Mouse (Mus musculus) forebrain, embryonic 13.5 days (tissue): Measurements from ENCODE around the gene Pip5kl1. TPM values are rescaled to one million over a fixed set of nuclear protein-coding genes. Genes with fewer than 3 reads are reported as not detected.

Experiments used
- ATAC-seq: fragments of 200-750 bp; cut with Nextera tagmentation; 2 replicates; pipeline ENCODE4 v1.8.0; 2017
- H3K27ac ChIP-seq: fragments of 300-500 bp; sonication (generic); 2 replicates; pipeline ENCODE4 v1.5.1; 2015; ENCODE audit warnings: inconsistent platforms, mild to moderate bottlenecking, moderate library complexity
- H3K27me3 ChIP-seq: fragments of 300-500 bp; sonication (generic); 2 replicates; pipeline ENCODE4 v1.6.1; 2015; ENCODE audit warnings: mild to moderate bottlenecking, inconsistent platforms
- H3K36me3 ChIP-seq: fragments of 300-500 bp; sonication (generic); 2 replicates; pipeline ENCODE4 v1.6.1; 2015; ENCODE audit warnings: mild to moderate bottlenecking, inconsistent platforms; ENCODE audit not compliant: poor library complexity, severe bottlenecking
- H3K4me1 ChIP-seq: fragments of 300-500 bp; sonication (generic); 2 replicates; pipeline ENCODE4 v1.6.1; 2015; ENCODE audit warnings: inconsistent platforms
- H3K4me2 ChIP-seq: fragments of 300-500 bp; sonication (generic); 2 replicates; pipeline ENCODE4 v1.6.1; 2015; ENCODE audit warnings: inconsistent platforms, mild to moderate bottlenecking, moderate library complexity
- H3K4me3 ChIP-seq: fragments of 300-500 bp; sonication (generic); 2 replicates; pipeline ENCODE4 v1.5.1; 2015; ENCODE audit warnings: mild to moderate bottlenecking, inconsistent platforms
- H3K9ac ChIP-seq: fragments of 300-500 bp; sonication (generic); 2 replicates; pipeline ENCODE4 v1.6.1; 2015; ENCODE audit warnings: mild to moderate bottlenecking, inconsistent platforms
- H3K9me3 ChIP-seq: fragments of 300-500 bp; sonication (generic); replicated peaks from 2 replicates; pipeline ENCODE4 v1.6.1; 2016; ENCODE audit warnings: inconsistent platforms
- WGBS: fragments of 180-500 bp; shearing (Covaris S2); methylation state at CpG from one replicate; pipeline ENCODE4 v1.1.7; 2015; 5-methylcytosine and 5-hydroxymethylcytosine counted together
- polyA plus RNA-seq: library from polyadenylated mRNA; unstranded; fragments of >200 nt; fragmentation: Nextera tagmentation; extraction: Ambion mirVana; gene quantifications from 2 replicates; pipeline ENCODE4 v1.2.1, GENCODE M21; 2015

Pip5kl1 gene
- polyA plus RNA-seq, 1 experiment from 2014 or later, result 1.7 TPM

DNA sequence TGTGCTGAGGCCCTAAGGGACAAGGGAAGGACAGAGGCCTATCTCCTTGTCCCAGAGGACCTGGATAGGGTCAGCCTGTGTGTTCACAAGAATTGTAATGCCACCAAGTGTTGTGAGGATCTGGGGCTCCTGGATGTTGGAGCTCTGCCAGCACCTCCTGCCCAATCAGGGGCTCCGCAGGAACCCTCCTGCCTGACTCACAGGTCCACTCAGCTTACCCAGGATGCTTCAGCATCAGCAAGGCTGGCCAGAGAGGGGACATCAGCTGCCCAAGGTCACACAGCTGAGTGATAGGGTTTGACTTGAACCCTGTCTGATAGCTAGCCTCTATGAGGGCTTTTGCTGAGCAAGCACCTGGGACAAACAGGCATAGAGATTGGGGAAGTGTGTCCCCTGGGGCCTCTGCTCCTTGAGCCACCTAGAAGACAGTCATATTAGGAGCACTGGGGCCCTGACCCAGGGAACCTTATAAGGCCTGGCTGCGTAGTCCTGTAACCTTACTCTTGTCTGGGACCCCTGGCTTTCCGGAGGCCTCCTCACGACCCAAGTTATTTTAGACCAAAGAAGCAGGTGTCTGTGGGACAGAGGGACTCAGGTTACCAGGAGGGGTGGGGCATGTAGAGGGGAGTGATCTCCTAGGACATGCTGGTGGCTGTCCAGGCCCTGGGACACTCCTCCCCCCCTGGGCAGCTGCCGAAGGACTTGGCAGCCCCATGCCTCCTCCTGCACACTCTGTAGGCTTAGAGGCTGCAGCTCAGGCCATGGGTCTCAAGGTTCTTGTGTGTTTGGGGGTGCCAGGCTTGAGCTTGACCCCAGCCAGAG is 51.5 kb downstream of the Pip5kl1 start:
- 56% methylated on average over 5 of the region's 5 CpGs for WGBS
- Histone ChIP-seq H3K4me1 (peaks cover 54% of the 10 kb centered on the region), H3K27me3 (no peaks in the 10 kb centered on the region), H3K27ac (peak overlapping the region; percentile 83), H3K4me3 (peak overlapping the region; percentile 40), H3K4me2 (peak overlapping the region; percentile 69), H3K36me3 (no peaks in the 10 kb centered on the region), H3K9ac (peak overlapping the region; percentile 69), H3K9me3 (no peaks in the 10 kb centered on the region)
- peak; percentile 13; the same call in 1 of the 2 replicates for ATAC-seq

DNA sequence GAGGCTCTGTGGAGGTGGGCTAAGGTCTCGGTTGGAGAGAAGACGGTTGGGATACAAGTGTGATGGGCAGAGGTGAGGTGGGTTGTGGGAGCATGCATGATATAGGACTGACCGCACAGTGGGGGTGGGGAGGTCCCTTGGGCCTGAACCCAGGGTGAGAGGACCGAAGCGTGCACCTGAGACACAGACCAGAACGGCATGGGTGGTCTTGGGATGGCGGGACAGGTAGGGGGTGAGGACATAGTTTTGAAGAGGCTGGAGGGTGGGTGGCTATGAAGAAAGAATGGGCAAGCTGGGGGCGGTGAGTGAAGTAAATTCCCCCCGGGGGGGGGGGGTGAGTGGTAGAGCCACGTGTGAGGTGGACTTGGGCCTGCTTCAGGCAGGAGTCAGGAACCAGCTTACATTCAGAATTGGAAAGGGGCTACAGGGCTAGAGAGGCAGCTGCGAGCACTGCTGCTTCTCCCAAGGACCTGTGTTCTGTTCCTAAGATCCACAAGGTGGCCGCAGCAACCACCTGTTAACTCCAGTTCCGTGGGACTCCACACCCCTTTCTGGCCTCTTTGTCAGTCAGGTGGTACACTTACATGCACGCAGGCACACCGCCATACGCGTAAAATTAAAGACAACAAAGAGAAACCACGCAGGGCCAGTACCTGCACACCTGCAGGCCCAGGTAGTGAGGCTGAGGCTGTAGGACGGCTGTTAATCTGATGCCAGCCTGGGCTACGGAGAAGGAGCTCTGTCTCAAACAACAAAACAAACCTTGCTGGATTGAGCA is 52.9 kb downstream of the Pip5kl1 start:
- H3K36me3 ChIP-seq, result no peaks in the 10 kb centered on the region
- H3K4me3 ChIP-seq, result no peak overlapping the region
- H3K9ac ChIP-seq, result no peak overlapping the region
- no peak for ATAC-seq
- H3K9me3 ChIP-seq, result no peaks in the 10 kb centered on the region
- no peaks in the 10 kb centered on the region for H3K27me3 ChIP-seq
- H3K27ac ChIP-seq, result no peak overlapping the region
- peaks cover 47% of the 10 kb centered on the region for H3K4me1 ChIP-seq
- 69% methylated on average over 20 of the region's 20 CpGs for WGBS
- no peak overlapping the region for H3K4me2 ChIP-seq

DNA sequence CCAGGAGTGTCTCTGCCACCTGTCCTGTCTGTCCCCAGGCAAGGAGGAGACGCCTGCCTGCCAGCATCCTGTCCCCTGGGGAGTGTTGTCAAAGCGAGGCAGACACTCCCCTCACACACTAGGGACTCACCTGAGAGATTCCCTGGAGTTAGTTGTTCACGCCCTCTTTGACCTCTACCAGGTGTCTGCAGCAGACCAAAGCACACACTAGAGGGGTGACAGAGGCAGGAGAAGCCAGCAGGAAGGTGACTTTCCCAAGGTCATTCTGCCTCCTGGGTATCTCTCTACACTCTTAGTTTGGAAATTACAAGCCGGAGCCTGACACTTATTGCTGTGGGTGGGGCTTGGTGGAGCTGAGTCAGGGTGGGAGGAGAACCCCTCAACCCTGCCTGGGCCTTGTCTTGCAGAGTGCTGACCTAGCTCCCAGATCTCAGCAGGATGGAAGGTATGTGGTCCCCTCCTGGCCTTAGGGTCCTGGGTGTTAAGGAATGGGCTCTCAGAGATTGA is 53.5 kb downstream of the Pip5kl1 start:
- Histone ChIP-seq H3K36me3 (no peaks in the 10 kb centered on the region), H3K27me3 (no peaks in the 10 kb centered on the region), H3K27ac (no peak overlapping the region), H3K4me1 (peaks cover 47% of the 10 kb centered on the region), H3K9ac (no peak overlapping the region), H3K4me2 (no peak overlapping the region), H3K4me3 (no peak overlapping the region), H3K9me3 (no peaks in the 10 kb centered on the region)
- WGBS, result 72% methylated on average over 4 of the region's 4 CpGs
- no peak for ATAC-seq

DNA sequence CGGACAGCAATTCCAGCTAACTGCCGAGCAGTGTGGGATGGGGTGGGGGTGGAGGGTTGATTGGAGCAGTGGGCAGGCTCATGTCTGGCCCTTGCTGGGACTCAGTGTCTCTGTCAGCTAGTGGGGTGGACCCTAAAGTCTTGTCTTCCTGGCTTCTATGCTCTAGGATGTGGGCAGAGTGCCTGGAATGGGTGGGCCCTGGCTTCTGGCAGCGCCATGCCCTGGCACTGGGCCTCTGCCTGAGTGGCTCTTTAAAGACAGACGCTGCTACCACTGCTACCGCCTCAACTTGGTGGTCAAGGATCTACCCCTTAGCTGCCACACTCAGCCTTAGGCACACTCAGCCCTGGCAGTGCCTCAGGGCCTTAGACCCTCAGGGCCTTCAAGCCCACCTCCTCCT is 54.1 kb downstream of the Pip5kl1 start:
- 29% methylated on average over 5 of the region's 5 CpGs for WGBS
- no peak for ATAC-seq
- no peak overlapping the region for H3K4me3 ChIP-seq
- H3K27me3 ChIP-seq, result no peaks in the 10 kb centered on the region
- peaks cover 5% of the 10 kb centered on the region for H3K36me3 ChIP-seq
- H3K9ac ChIP-seq, result 0 out of 2 replicates have a peak overlapping the region, but pooled peaks have one; percentile 45
- peak overlapping the region; percentile 37 for H3K4me2 ChIP-seq
- peaks cover 47% of the 10 kb centered on the region for H3K4me1 ChIP-seq
- peak overlapping the region; percentile 40 for H3K27ac ChIP-seq
- no peaks in the 10 kb centered on the region for H3K9me3 ChIP-seq

DNA sequence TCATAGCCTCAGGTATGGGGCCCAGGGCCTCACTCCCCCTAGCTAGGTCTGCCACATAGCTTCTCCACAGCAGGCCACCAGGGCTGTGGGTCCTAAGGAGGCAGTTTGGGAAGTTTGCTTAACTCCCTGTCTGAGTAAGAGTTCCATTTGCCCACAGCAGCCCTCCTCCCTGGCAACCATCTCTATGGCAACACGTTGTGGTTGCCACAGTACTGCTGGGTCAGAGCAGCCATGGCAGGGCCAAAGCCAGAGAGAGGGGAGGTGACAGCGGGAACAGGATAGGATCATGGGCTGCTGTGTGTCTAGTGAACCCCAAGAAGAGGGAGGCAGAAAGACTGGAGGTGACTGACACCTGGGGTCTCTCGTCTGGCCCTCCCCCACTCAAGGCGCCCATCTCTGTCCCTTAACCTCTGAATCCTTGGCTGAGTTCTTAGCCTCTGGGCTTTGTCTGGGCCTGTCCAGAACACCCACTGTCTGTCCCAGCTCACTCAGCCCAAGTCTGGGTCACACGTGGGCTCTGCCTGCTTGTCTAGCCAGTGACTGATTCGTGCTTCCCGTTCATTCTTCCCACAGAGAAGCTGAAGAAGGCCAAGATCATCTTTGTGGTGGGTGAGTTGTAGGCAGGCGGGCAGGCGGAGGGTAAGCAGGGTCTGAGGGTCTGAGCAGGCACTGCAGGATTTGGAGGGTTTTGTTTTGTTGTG is 54.8 kb downstream of the Pip5kl1 start:
- WGBS, result 27% methylated on average over 9 of the region's 9 CpGs
- H3K9me3 ChIP-seq, result no peaks in the 10 kb centered on the region
- peak overlapping the region; percentile 4; the same call in 1 of the 2 replicates for H3K4me3 ChIP-seq
- peaks cover 7% of the 10 kb centered on the region for H3K36me3 ChIP-seq
- H3K4me1 ChIP-seq, result peaks cover 47% of the 10 kb centered on the region
- H3K27me3 ChIP-seq, result no peaks in the 10 kb centered on the region
- peak overlapping the region; percentile 37 for H3K4me2 ChIP-seq
- peak overlapping the region; percentile 40 for H3K27ac ChIP-seq
- peak overlapping the region; percentile 45; the same call in 1 of the 2 replicates for H3K9ac ChIP-seq
- peak; percentile 52 for ATAC-seq

DNA sequence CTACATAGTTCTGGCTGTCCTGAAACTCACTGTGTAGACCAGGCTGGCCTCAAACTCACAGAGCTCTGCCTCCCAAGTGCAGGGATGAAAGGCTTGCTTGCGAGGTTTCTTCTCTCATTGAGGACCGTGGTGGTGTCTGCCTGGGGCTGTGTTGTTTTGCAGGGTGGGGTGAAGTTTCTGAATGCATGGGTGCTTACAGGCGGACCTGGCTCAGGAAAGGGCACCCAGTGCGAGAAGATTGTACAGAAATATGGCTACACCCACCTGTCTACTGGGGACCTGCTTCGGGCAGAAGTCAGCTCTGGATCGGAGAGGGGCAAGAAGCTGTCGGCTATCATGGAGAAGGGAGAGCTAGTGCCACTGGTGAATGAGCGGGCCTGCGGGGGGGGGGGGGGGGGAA is 55.4 kb downstream of the Pip5kl1 start:
- Histone ChIP-seq H3K9me3 (no peaks in the 10 kb centered on the region), H3K9ac (no peak overlapping the region), H3K27me3 (no peaks in the 10 kb centered on the region), H3K27ac (no peak overlapping the region), H3K4me2 (peak overlapping the region; percentile 37; the same call in 1 of the 2 replicates), H3K4me1 (peaks cover 41% of the 10 kb centered on the region), H3K36me3 (peaks cover 7% of the 10 kb centered on the region), H3K4me3 (0 out of 2 replicates have a peak overlapping the region, but pooled peaks have one; percentile 4)
- WGBS, result 78% methylated on average over 7 of the region's 9 CpGs
- no peak for ATAC-seq

DNA sequence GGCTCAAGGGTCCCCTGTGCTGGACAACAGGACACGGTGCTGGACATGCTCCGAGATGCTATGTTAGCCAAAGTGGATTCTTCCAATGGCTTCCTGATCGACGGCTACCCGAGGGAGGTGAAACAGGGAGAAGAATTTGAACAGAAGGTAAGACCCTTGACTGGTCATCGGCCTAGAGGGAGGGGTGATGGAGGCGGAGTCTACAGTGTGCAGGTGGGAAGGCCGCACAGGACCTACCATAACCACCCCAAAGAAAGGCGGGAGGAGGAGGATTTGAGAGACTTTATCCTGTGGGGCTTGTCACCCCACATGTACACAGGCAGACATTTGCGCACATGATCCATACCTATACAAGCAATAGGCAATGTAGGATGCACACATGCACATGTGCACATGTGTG is 56.4 kb downstream of the Pip5kl1 start:
- Histone ChIP-seq H3K4me1 (peaks cover 31% of the 10 kb centered on the region), H3K27me3 (no peaks in the 10 kb centered on the region), H3K4me3 (no peak overlapping the region), H3K36me3 (peaks cover 7% of the 10 kb centered on the region), H3K4me2 (no peak overlapping the region), H3K9ac (0 out of 2 replicates have a peak overlapping the region, but pooled peaks have one; percentile 9), H3K9me3 (no peaks in the 10 kb centered on the region), H3K27ac (no peak overlapping the region)
- ATAC-seq, result no peak
- 87% methylated on average over 10 of the region's 10 CpGs for WGBS

DNA sequence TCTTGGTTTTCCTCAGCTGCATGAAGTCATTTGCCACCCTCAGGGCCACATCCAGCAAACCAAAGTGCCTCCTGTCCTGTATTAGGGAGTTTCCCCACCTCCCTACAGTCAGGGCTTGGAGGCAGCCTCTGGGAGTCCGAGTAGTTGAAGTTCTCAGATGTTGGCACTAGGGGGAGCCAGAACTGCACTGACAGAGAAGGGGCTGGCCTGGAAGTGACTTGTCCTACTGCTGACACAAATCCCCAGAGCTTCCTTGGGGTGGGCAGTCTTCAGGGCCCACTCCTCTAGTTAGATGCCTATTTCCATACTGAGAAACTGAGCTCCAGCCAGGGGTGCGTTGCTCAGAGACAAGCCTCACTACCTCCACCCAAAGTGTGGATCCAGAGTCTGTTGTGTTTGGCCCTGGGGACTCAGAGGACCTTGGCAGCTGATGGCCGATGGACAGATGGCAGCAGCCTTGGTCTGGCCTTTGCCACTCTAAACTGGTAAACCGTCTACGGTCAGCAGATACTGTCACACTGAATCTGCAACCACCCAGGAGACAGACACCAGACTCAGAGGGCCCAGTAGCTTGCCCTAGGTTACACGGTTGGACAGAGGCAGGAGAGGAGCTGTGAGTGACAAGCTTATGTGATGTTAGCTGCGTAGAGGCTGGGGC is 57.3 kb downstream of the Pip5kl1 start:
- Histone ChIP-seq H3K4me1 (peaks cover 25% of the 10 kb centered on the region), H3K4me2 (no peak overlapping the region), H3K36me3 (peaks cover 7% of the 10 kb centered on the region), H3K4me3 (no peak overlapping the region), H3K9ac (0 out of 2 replicates have a peak overlapping the region, but pooled peaks have one; percentile 27), H3K27ac (no peak overlapping the region), H3K9me3 (no peaks in the 10 kb centered on the region), H3K27me3 (no peaks in the 10 kb centered on the region)
- ATAC-seq, result peak; percentile 36; the same call in 1 of the 2 replicates
- WGBS, result 59% methylated on average over 7 of the region's 7 CpGs

Other genes with a start within 250 kb of the Pip5kl1 start
- 49.0 and 52.4 TPM in 2 replicates for gene Ciz1, start 222.5 kb upstream of the Pip5kl1 start, polyA plus RNA-seq
- gene Dnm1, start 221.5 kb upstream of the Pip5kl1 start, polyA plus RNA-seq, result 13.7 and 20.2 TPM in 2 replicates
- gene 1110008P14Rik, start 192.9 kb upstream of the Pip5kl1 start, polyA plus RNA-seq, result 59.6 and 60.4 TPM in 2 replicates
- 0.20 TPM in 1 of 2 replicates, not detected in the other for gene Lcn2, start 186.5 kb upstream of the Pip5kl1 start, polyA plus RNA-seq
- 28.5 and 30.1 TPM in 2 replicates for gene Ptges2, start 178.9 kb upstream of the Pip5kl1 start, polyA plus RNA-seq
- gene Naif1, start 124.3 kb upstream of the Pip5kl1 start, polyA plus RNA-seq, result 5.4 and 5.6 TPM in 2 replicates
- 37.4 and 42.4 TPM in 2 replicates for gene Slc25a25, start 123.4 kb upstream of the Pip5kl1 start, polyA plus RNA-seq
- 4.5 and 5.2 TPM in 2 replicates for gene Fam102a, start 39.5 kb upstream of the Pip5kl1 start, polyA plus RNA-seq
- 127 and 129 TPM in 2 replicates for gene Dpm2, start 3.9 kb upstream of the Pip5kl1 start, polyA plus RNA-seq
- 0.18 and 0.39 TPM in 2 replicates for gene 9430097D07Rik, start 887 bp downstream of the Pip5kl1 start, polyA plus RNA-seq
- 14.5 and 16.5 TPM in 2 replicates for gene St6galnac4, start 12.3 kb downstream of the Pip5kl1 start, polyA plus RNA-seq
- 10.0 and 10.8 TPM in 2 replicates for gene St6galnac6, start 24.9 kb downstream of the Pip5kl1 start, polyA plus RNA-seq
- gene Ak1, start 47.0 kb downstream of the Pip5kl1 start, polyA plus RNA-seq, result 48.8 and 48.9 TPM in 2 replicates
- 20.4 and 21.2 TPM in 2 replicates for gene Eng, start 71.8 kb downstream of the Pip5kl1 start, polyA plus RNA-seq
- gene Fpgs, start 129.3 kb downstream of the Pip5kl1 start, polyA plus RNA-seq, result 14.2 and 15.7 TPM in 2 replicates
- 90.3 and 99.9 TPM in 2 replicates for gene Cdk9, start 138.3 kb downstream of the Pip5kl1 start, polyA plus RNA-seq
- gene Sh2d3c, start 146.3 kb downstream of the Pip5kl1 start, polyA plus RNA-seq, result 23.5 and 29.2 TPM in 2 replicates
- gene 6330409D20Rik, start 166.2 kb downstream of the Pip5kl1 start, polyA plus RNA-seq, result 1.6 and 2.5 TPM in 2 replicates
- 55.8 and 62.2 TPM in 2 replicates for gene Tor2a, start 182.4 kb downstream of the Pip5kl1 start, polyA plus RNA-seq
- 0.43 and 0.48 TPM in 2 replicates for gene Ttc16, start 200.8 kb downstream of the Pip5kl1 start, polyA plus RNA-seq
- 4.6 and 5.4 TPM in 2 replicates for gene Ptrh1, start 201.0 kb downstream of the Pip5kl1 start, polyA plus RNA-seq
- gene Cfap157, start 209.6 kb downstream of the Pip5kl1 start, polyA plus RNA-seq, result 0.45 and 1.4 TPM in 2 replicates